Mouse (Mus musculus) hindbrain, embryonic 16.5 days (tissue): Measurements from ENCODE around the gene Nid1. TPM values are rescaled to one million over a fixed set of nuclear protein-coding genes. Genes with fewer than 3 reads are reported as not detected.

Experiments
- ATAC-seq: fragments of 200-750 bp; cut with Nextera tagmentation; 2 replicates; pipeline ENCODE4 v1.8.0; 2017; ENCODE audit warnings: moderate TSS enrichment, moderate library complexity
- H3K27ac ChIP-seq: fragments of 300-500 bp; sonication (generic); 2 replicates; pipeline ENCODE4 v1.5.1; 2014; ENCODE audit warnings: low read depth, mild to moderate bottlenecking, control low read depth, low read length, moderate library complexity
- H3K27me3 ChIP-seq: fragments of 300-500 bp; sonication (generic); replicated peaks from 2 replicates; pipeline ENCODE4 v1.6.1; 2014; ENCODE audit warnings: low read length; ENCODE audit not compliant: control insufficient read depth, insufficient read depth
- H3K36me3 ChIP-seq: fragments of 300-500 bp; sonication (generic); 2 replicates; pipeline ENCODE4 v1.6.1; 2014; ENCODE audit warnings: mild to moderate bottlenecking, low read length, moderate library complexity, mixed read lengths; ENCODE audit not compliant: control insufficient read depth, insufficient read depth
- H3K4me1 ChIP-seq: fragments of 300-500 bp; sonication (generic); 2 replicates; pipeline ENCODE4 v1.6.1; 2014; ENCODE audit warnings: low read depth, low read length; ENCODE audit not compliant: control insufficient read depth, insufficient read depth
- H3K4me2 ChIP-seq: fragments of 300-500 bp; sonication (generic); 2 replicates; pipeline ENCODE4 v1.6.1; 2014; ENCODE audit warnings: mild to moderate bottlenecking, low read length, control low read depth, moderate library complexity
- H3K4me3 ChIP-seq: fragments of 300-500 bp; sonication (generic); 2 replicates; pipeline ENCODE4 v1.5.1; 2014; ENCODE audit warnings: mild to moderate bottlenecking, low read length, control low read depth, moderate library complexity
- H3K9ac ChIP-seq: fragments of 300-500 bp; sonication (generic); 2 replicates; pipeline ENCODE4 v1.6.1; 2014; ENCODE audit warnings: low read depth, mild to moderate bottlenecking, control low read depth, low read length, moderate library complexity
- H3K9me3 ChIP-seq: fragments of 300-500 bp; sonication (generic); 2 replicates; pipeline ENCODE4 v1.6.1; 2014; ENCODE audit warnings: mild to moderate bottlenecking, low read length, moderate library complexity; ENCODE audit not compliant: control insufficient read depth
- WGBS: fragments of 180-500 bp; shearing (Covaris S2); extraction: QIAGEN DNeasy Blood & Tissue Kit; methylation state at CpG from one replicate; pipeline ENCODE4 v1.1.7; 2014; 5-methylcytosine and 5-hydroxymethylcytosine counted together
- polyA plus RNA-seq: library from polyadenylated mRNA; unstranded; fragments of >200 nt; fragmentation: Nextera tagmentation; extraction: Ambion mirVana; gene quantifications from 2 replicates; pipeline ENCODE4 v1.2.1, GENCODE M21; 2015

Gene Nid1
- polyA plus RNA-seq, 1 experiment from 2014 or later = 63.8 TPM

DNA sequence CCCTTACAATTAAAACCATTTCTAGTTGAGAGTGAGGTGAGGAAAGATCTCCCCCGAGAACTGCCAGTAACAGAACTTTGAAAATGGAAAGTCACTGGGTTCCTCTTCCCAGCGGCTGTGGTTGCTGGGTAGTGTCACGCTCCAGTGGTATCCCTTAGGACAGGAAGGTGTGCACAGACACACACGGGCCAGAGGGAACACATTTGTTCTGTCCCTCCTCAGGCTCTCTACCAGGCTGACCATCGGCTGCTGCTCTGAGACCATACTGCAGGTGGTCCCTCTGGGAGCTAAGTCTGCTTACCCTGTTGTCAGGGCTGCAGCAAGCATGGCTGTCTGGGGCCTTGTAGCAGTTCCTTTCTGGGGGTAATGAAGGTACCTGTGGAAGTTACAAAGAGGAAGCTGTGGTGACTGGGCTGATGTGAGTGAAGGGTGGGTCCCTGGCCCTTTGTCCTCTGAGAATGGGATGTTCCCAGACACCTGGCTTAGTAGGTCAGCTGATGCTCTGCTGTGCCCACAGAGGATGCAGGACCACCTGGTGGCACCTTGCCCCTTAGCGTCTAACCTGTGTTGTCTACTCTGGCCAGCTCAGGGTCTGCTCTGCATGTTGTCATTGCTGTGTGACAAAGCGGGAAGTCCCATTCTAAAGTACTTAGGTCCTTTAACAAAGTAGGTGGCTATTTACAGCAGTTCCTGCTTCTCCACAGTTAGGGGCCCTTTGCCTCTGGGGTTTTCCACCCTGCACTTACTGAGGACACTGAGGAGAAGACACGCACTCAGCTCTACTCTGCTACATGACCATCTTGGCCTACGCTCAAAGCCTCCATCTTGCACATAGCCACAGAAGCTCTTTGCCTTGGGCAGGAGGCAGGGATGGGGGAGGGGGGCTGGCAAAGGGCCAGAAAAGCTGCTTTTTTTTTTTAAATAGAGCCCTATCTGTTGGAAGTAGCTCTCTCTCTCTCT is 86.6 kb downstream of the Nid1 start:
- no peak overlapping the region for H3K4me3 ChIP-seq
- H3K4me2 ChIP-seq = no peak overlapping the region
- no peaks in the 10 kb centered on the region for H3K4me1 ChIP-seq
- H3K36me3 ChIP-seq = no peaks in the 10 kb centered on the region
- H3K9ac ChIP-seq = no peak overlapping the region
- no peak overlapping the region for H3K27ac ChIP-seq
- no peaks in the 10 kb centered on the region for H3K27me3 ChIP-seq
- WGBS = 75% methylated on average over 9 of the region's 9 CpGs
- no peaks in the 10 kb centered on the region for H3K9me3 ChIP-seq
- ATAC-seq = no peak; the same call in 1 of the 2 replicates

DNA sequence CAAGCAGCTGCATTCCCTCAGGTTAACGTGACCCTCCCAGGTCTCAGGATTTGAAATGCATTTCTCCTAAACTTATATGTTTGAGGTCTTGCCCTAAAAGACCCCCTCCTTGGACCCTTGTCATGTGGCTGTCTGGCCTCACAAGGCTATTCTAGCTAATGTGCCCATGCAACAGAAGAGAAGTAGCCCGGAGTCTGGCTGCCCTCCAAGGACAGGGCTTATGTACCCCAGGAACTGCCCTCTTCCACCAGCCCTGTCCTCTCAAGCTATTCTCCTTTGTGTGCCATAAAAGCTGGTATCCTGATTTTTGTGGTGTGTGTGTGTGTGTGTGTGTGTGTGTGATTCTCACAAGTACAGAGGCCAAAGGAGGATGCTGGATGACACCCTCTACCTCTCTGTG is 87.9 kb downstream of the Nid1 start:
- Histone ChIP-seq H3K9me3 (no peaks in the 10 kb centered on the region), H3K27ac (no peak overlapping the region), H3K4me3 (no peak overlapping the region), H3K9ac (no peak overlapping the region), H3K4me1 (no peaks in the 10 kb centered on the region), H3K4me2 (no peak overlapping the region), H3K36me3 (no peaks in the 10 kb centered on the region), H3K27me3 (no peaks in the 10 kb centered on the region)
- WGBS = 81% methylated on average over 2 of the region's 2 CpGs
- ATAC-seq = no peak; the same call in 1 of the 2 replicates

DNA sequence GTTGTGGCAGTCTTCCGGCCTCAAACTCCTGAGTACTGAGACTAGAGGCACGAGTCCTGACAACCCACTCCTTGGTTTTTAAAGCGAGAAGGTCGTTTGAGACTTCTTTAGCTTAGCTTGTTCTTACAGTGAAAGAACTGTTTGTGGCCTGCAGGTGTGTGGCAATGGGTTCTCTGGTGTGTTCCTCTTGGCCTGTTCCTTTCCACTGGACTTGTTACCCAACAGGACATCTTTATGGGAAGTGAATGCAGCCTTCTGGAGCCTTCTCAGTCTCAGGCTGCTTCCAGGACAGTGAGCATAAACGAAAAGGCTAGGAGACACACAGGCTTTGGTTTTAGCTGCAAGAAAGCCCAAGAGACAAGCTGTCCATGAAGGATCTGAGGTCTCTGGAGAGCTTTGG is 88.5 kb downstream of the Nid1 start:
- Histone ChIP-seq H3K27ac (no peak overlapping the region), H3K27me3 (no peaks in the 10 kb centered on the region), H3K4me2 (no peak overlapping the region), H3K4me1 (no peaks in the 10 kb centered on the region), H3K36me3 (no peaks in the 10 kb centered on the region), H3K9ac (no peak overlapping the region), H3K9me3 (no peaks in the 10 kb centered on the region), H3K4me3 (no peak overlapping the region)
- no peak for ATAC-seq
- WGBS = 87% methylated on average over 5 of the region's 5 CpGs

DNA sequence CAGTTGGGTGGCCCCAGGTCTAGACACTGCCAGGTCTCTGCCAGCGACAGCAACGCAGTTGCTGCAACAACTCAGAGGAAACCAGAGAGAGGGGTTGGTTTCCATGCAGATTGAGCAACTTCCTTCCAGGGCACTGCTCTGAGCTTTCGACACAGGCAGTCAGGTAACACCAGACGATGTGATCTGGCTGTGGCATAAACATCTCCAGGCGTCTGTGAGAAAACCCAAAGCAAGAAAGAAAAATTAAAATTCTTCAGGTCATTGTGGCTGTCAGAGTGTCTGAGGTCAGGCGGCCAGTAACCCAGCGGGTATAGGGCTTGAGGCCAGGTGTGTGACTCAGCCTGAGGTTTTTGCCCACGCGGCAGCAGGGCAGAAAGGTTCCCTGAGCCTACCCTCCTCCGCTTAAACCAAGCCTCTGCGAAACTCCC is 91.8 kb downstream of the Nid1 start:
- no peak overlapping the region for H3K4me3 ChIP-seq
- 76% methylated on average over 11 of the region's 11 CpGs for WGBS
- H3K36me3 ChIP-seq = no peaks in the 10 kb centered on the region
- no peak overlapping the region for H3K4me2 ChIP-seq
- H3K27ac ChIP-seq = no peak overlapping the region
- no peaks in the 10 kb centered on the region for H3K9me3 ChIP-seq
- H3K9ac ChIP-seq = no peak overlapping the region
- no peaks in the 10 kb centered on the region for H3K27me3 ChIP-seq
- ATAC-seq = no peak
- H3K4me1 ChIP-seq = no peaks in the 10 kb centered on the region

DNA sequence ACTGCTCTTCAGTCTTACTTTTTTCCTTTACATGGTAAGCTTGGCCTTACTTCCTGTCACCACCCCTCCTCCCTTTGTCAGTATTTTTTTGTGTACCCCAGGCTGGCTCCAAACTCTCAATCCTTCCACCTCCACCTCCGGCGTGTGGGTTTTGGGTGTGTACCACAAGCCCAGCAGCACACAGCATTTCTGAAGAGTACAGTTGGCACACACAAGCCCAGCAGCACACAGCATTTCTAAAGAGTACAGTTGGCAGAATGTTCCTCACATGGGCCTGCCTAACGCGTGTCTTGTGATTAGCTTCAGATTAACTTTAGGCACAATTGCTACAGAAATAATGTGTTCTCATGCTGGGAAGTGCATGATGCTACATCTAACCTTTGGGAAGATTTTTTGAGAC is 93.6 kb downstream of the Nid1 start:
- Histone ChIP-seq H3K27me3 (no peaks in the 10 kb centered on the region), H3K9me3 (no peaks in the 10 kb centered on the region), H3K4me1 (no peaks in the 10 kb centered on the region), H3K27ac (no peak overlapping the region), H3K4me3 (no peak overlapping the region), H3K4me2 (no peak overlapping the region), H3K36me3 (no peaks in the 10 kb centered on the region), H3K9ac (no peak overlapping the region)
- no peak for ATAC-seq
- 87% methylated on average over 4 of the region's 4 CpGs for WGBS

DNA sequence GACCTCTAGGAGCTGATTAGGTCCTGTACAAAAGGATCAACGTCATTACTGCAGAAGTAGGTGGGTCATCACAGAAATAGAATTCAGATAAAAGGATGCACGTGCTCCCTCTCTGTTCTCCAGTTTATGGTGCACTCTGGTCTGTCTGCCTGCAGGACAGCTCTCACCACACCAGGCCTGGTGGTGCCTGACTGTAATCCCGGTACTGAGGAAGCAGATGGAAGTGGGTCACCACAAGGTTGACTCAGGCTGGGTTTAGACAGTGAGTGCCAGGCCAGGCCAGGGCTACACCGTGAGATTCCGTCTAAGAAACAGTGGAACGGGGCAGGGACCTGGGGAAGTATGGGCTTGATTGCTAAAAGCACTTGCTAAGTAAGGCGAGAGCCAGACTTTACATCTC is 94.6 kb downstream of the Nid1 start:
- no peak overlapping the region for H3K9ac ChIP-seq
- H3K9me3 ChIP-seq = no peaks in the 10 kb centered on the region
- no peak overlapping the region for H3K4me2 ChIP-seq
- no peak overlapping the region for H3K4me3 ChIP-seq
- H3K27me3 ChIP-seq = no peaks in the 10 kb centered on the region
- H3K36me3 ChIP-seq = no peaks in the 10 kb centered on the region
- ATAC-seq = no peak
- H3K4me1 ChIP-seq = no peaks in the 10 kb centered on the region
- H3K27ac ChIP-seq = no peak overlapping the region
- 92% methylated on average over 7 of the region's 7 CpGs for WGBS

DNA sequence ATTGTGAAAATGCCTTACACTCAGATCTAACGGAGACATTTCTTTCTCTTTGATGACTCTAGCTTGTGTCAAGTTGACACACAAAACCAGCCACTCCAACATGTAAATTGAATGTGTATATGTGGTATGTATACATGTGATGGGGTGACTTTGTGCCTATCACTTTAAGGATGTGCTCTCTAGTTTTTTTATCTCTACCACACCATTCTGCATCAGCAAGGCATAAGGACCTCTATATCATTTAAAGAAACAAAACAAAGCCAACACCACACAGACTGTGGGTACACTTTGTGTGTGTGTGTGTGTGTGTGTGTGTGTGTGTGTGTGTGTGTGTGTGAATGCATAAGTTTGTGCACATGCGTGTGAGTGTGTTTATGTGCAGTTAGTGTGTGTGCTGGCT is 99.2 kb downstream of the Nid1 start:
- H3K4me1 ChIP-seq = no peaks in the 10 kb centered on the region
- no peak overlapping the region for H3K9ac ChIP-seq
- no peak overlapping the region for H3K4me3 ChIP-seq
- 94% methylated on average over 2 of the region's 2 CpGs for WGBS
- no peak overlapping the region for H3K27ac ChIP-seq
- H3K27me3 ChIP-seq = no peaks in the 10 kb centered on the region
- no peak for ATAC-seq
- no peak overlapping the region for H3K4me2 ChIP-seq
- H3K36me3 ChIP-seq = no peaks in the 10 kb centered on the region
- H3K9me3 ChIP-seq = no peaks in the 10 kb centered on the region

DNA sequence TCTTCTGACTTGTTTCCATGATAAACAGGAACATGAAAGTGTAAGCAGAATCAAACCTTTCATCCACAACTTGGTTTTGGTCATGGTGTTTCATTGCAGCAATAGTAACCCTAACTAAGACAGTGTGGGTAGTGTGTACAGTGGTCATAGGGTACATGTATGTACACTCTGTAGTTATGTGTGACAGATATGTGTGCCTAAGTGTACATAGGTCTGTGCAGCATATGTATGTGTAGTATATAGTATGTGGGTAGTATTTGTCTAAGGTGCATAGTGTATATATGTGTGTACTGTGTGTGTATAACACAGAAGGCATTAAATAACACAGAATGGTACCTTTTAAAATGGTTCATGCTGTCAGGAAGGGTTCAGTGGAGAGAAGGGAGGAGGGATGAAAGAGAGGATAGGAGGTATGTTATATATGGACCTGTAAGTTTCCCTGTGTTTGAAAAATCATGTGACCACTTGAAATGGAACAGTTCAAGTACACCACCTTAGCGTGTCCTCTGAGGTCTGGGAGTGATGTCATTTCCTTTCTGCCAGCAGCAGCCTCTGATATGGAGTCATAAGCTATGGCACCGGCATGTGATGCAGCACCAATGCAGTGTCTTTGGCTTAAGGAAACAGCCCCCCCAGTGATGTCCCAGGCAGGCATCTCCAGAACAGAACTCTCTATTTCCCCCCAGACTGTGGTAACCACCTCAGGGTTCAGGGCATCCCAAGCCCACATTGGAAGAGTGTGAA is 100.1 kb downstream of the Nid1 start:
- no peak overlapping the region for H3K9ac ChIP-seq
- no peak overlapping the region for H3K27ac ChIP-seq
- ATAC-seq = no peak
- no peaks in the 10 kb centered on the region for H3K36me3 ChIP-seq
- no peaks in the 10 kb centered on the region for H3K9me3 ChIP-seq
- 85% methylated on average over 2 of the region's 2 CpGs for WGBS
- no peak overlapping the region for H3K4me3 ChIP-seq
- H3K4me1 ChIP-seq = no peaks in the 10 kb centered on the region
- H3K27me3 ChIP-seq = no peaks in the 10 kb centered on the region
- no peak overlapping the region for H3K4me2 ChIP-seq

DNA sequence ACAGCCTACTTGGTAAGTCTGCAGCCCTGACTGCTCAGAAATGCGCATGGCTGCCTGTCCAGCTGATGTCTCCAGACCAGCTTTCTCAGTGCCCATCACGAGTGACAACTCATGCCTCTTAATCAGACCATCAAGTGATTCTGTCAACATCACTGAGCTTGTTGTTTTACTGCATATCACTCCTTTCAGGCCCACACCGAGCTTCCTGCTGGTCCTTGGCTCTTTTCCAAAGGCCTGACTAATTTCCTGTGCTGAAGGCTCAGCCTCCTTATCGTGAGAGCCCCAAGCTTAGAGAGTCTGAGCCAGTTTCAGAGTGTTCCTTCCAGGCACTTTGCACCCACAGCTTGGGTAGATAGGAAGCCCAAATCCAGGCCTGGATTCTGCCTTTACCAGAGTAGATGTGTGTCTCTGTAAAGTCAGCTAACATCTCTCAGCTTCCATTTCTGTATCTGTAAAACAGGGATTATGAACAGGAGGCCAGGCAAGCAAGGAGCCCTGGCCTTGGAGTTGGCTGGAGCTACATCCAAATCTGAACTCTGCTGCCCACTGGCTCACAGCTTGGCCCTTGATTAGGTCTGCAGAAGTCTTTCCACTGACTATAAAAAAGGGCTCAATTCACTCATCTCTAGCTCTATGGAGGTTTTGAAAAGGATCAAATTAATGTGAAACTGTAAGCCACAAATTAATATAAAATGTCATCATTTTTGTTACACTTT is 101.4 kb downstream of the Nid1 start:
- Histone ChIP-seq H3K27me3 (no peaks in the 10 kb centered on the region), H3K9me3 (no peaks in the 10 kb centered on the region), H3K27ac (no peak overlapping the region), H3K9ac (no peak overlapping the region), H3K4me2 (no peak overlapping the region), H3K4me1 (no peaks in the 10 kb centered on the region), H3K36me3 (no peaks in the 10 kb centered on the region), H3K4me3 (no peak overlapping the region)
- peak; percentile 61; the same call in 1 of the 2 replicates for ATAC-seq
- WGBS = 27% methylated on average over 4 of the region's 4 CpGs
